ENCODE assay signal across 33 mouse cellular contexts in genomic region chr2:11445722-11446121, GRCm38 (mm10).
"Had no signal": no experiment of that assay in that cellular context is flagged by ENCODE, and none has a peak within 500 bp of the region (broad histone marks: within the 10 kb centered on the region; RNA-seq: fewer than 3 reads in every experiment).

No protein-coding gene starts in this region.

- H3K9me3 ChIP-seq: heart, embryonic 10.5 days; heart, embryonic 12.5 days; heart, embryonic 13.5 days; heart, embryonic 15.5 days; hindbrain, embryonic 10.5 days; hindbrain, embryonic 12.5 days; hindbrain, embryonic 13.5 days; hindbrain, embryonic 15.5 days; kidney, embryonic 15.5 days had no signal

- H3K27me3 ChIP-seq: heart, embryonic 12.5 days; heart, embryonic 13.5 days; heart, embryonic 15.5 days; hindbrain, embryonic 12.5 days; hindbrain, embryonic 13.5 days; hindbrain, embryonic 15.5 days; kidney, embryonic 15.5 days had no signal

- DNase-seq: heart, postnatal 14 days; heart, postnatal 36 days; heart, postnatal 4 days; kidney, adult 11 months; kidney, adult 18-20 months; kidney, adult 2 months; kidney, adult 8-10 months; kidney, adult 9 months; kidney, postnatal 10 days; kidney, postnatal 14 days; kidney, postnatal 25 days; kidney, postnatal 36 days; kidney, postnatal 4 days; layer of hippocampus, adult 9-11 months; layer of hippocampus, postnatal 36 days had no signal

- H3K4me1 ChIP-seq: heart, embryonic 10.5 days; heart, embryonic 12.5 days; heart, embryonic 13.5 days; heart, embryonic 15.5 days; hindbrain, embryonic 10.5 days; hindbrain, embryonic 12.5 days; hindbrain, embryonic 13.5 days; hindbrain, embryonic 15.5 days had no signal

- H3K9ac ChIP-seq: heart, embryonic 12.5 days; heart, embryonic 13.5 days; heart, embryonic 15.5 days; hindbrain, embryonic 12.5 days; hindbrain, embryonic 13.5 days; hindbrain, embryonic 14.5 days; hindbrain, embryonic 15.5 days; kidney, embryonic 15.5 days had no signal

- H3K27ac ChIP-seq: heart, embryonic 10.5 days; heart, embryonic 13.5 days; heart, embryonic 15.5 days; hindbrain, embryonic 10.5 days; hindbrain, embryonic 12.5 days; hindbrain, embryonic 13.5 days; hindbrain, embryonic 14.5 days; hindbrain, embryonic 15.5 days; hindbrain, postnatal 0 days; kidney, embryonic 15.5 days; kidney, postnatal 0 days; layer of hippocampus, adult 2 months; left cerebral cortex, adult 2 months had no signal

- H3K4me2 ChIP-seq: heart, embryonic 11.5 days; heart, embryonic 12.5 days; heart, embryonic 13.5 days; heart, embryonic 15.5 days; hindbrain, embryonic 12.5 days; hindbrain, embryonic 13.5 days; hindbrain, embryonic 14.5 days; hindbrain, embryonic 15.5 days; kidney, embryonic 15.5 days had no signal

- H3K36me3 ChIP-seq: heart, embryonic 10.5 days; heart, embryonic 12.5 days; heart, embryonic 13.5 days; heart, embryonic 15.5 days; hindbrain, embryonic 10.5 days; hindbrain, embryonic 12.5 days; hindbrain, embryonic 13.5 days; hindbrain, embryonic 15.5 days; kidney, embryonic 15.5 days had no signal

- H3K4me3 ChIP-seq: heart, embryonic 10.5 days; heart, embryonic 12.5 days; heart, embryonic 13.5 days; heart, embryonic 15.5 days; hindbrain, embryonic 10.5 days; hindbrain, embryonic 12.5 days; hindbrain, embryonic 13.5 days; hindbrain, embryonic 15.5 days; kidney, embryonic 15.5 days; layer of hippocampus, adult 2 months; left cerebral cortex, adult 2 months had no signal

- ATAC-seq: hindbrain, embryonic 16.5 days; hindbrain, postnatal 0 days; inflammation-experienced regulatory T-cells, adult 6 months; intestine, embryonic 16.5 days had no signal
